Mouse (Mus musculus) liver, postnatal 0 days (tissue): ENCODE measurements around the gene Sorl1. TPM values are rescaled to one million over a fixed set of nuclear protein-coding genes. Genes with fewer than 3 reads are reported as not detected.

ENCODE experiments used
- ATAC-seq: fragments of 200-750 bp; cut with Nextera tagmentation; 2 replicates; pipeline ENCODE4 v1.8.0; 2017; ENCODE audit warnings: mild to moderate bottlenecking, moderate library complexity
- DNase-seq: peaks from one replicate; pipeline ENCODE4 v3.0.0-alpha.2; 2016
- H3K27ac ChIP-seq: fragments of 300-500 bp; sonication (generic); 2 replicates; pipeline ENCODE4 v1.5.1; 2014; ENCODE audit warnings: antibody characterized with exemption, moderate library complexity, mild to moderate bottlenecking, low read depth
- H3K27me3 ChIP-seq: fragments of 300-500 bp; sonication (generic); 2 replicates; pipeline ENCODE4 v1.6.1; 2014; ENCODE audit warnings: low read length, control low read depth, mixed read lengths; ENCODE audit not compliant: insufficient read depth
- H3K36me3 ChIP-seq: fragments of 300-500 bp; sonication (generic); replicated peaks from 2 replicates; pipeline ENCODE4 v1.6.1; 2014; ENCODE audit warnings: mild to moderate bottlenecking, control low read depth, low read length, moderate library complexity, mixed read lengths; ENCODE audit not compliant: insufficient read depth
- H3K4me1 ChIP-seq: fragments of 300-500 bp; sonication (generic); 2 replicates; pipeline ENCODE4 v1.6.1; 2014; ENCODE audit warnings: antibody characterized with exemption, mild to moderate bottlenecking, control low read depth; ENCODE audit not compliant: insufficient read depth
- H3K4me2 ChIP-seq: fragments of 300-500 bp; sonication (generic); 2 replicates; pipeline ENCODE4 v1.6.1; 2014; ENCODE audit warnings: low read depth, mild to moderate bottlenecking, low read length, moderate library complexity, mixed read lengths
- H3K4me3 ChIP-seq: fragments of 300-500 bp; sonication (generic); 2 replicates; pipeline ENCODE4 v1.5.1; 2014; ENCODE audit warnings: low read depth, low read length
- H3K9ac ChIP-seq: fragments of 300-500 bp; sonication (generic); replicated peaks from 2 replicates; pipeline ENCODE4 v1.6.1; 2014; ENCODE audit warnings: mild to moderate bottlenecking, moderate library complexity
- H3K9me3 ChIP-seq: fragments of 300-500 bp; sonication (generic); 2 replicates; pipeline ENCODE4 v1.6.1; 2016; ENCODE audit warnings: mild to moderate bottlenecking, control low read depth, low read length, mixed read lengths
- CTCF ChIP-seq: sonication (generic); IDR thresholded peaks from 2 replicates; pipeline ENCODE4 v1.5.1; 2016; ENCODE audit warnings: antibody characterized with exemption, low read depth
- EP300 ChIP-seq: IDR thresholded peaks from 2 replicates; pipeline ENCODE4 v1.6.1; 2016; ENCODE audit warnings: antibody characterized with exemption, low read depth, mild to moderate bottlenecking
- WGBS: fragments of 180-500 bp; shearing (Covaris S2); extraction: QIAGEN DNeasy Blood & Tissue Kit; methylation state at CpG from one replicate; pipeline ENCODE4 v1.1.7; 2014; ENCODE audit not compliant: insufficient replicate concordance; 5-methylcytosine and 5-hydroxymethylcytosine counted together
- polyA plus RNA-seq: library from polyadenylated mRNA; unstranded; fragments of >200 nt; fragmentation: Nextera tagmentation; extraction: Ambion mirVana; gene quantifications from 2 replicates; pipeline ENCODE4 v1.2.1, GENCODE M21; 2015

The Sorl1 gene
- polyA plus RNA-seq, 1 experiment from 2014 or later, result 3.0 TPM

DNA sequence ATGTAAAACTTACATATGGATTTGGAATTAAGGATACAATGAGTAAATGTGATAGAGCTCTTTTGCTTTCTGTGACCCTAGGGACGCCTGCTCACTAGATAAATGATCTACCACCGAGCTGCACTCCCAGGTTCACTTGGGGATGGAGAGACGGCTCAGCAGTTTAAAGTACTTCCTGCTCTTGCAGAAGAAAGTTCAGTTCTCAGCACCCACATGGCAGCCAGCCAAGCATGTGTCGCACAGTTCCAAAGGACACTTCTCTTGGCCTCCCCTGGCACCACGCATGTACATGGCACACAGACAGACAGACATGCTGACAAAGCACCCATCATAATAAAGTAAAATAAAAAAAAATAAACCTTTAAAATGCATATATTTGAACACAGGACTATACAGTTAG, 88.1 kb downstream of the Sorl1 start:
- DNase-seq (peak; percentile 53), ATAC-seq (peak; percentile 23; the same call in 1 of the 2 replicates)
- no peak overlapping the region for H3K9ac ChIP-seq
- no peak overlapping the region for H3K4me3 ChIP-seq
- H3K27ac ChIP-seq, result no peak overlapping the region
- no peaks in the 10 kb centered on the region for H3K9me3 ChIP-seq
- 34% methylated on average over 5 of the region's 5 CpGs for WGBS
- TF ChIP-seq EP300 (no peak), CTCF (no peak)
- H3K27me3 ChIP-seq, result no peaks in the 10 kb centered on the region
- peaks cover 3% of the 10 kb centered on the region for H3K4me1 ChIP-seq
- no peak overlapping the region for H3K4me2 ChIP-seq
- H3K36me3 ChIP-seq, result no peaks in the 10 kb centered on the region

- DNase-seq, result no peak
- no peak for ATAC-seq
- no peaks in the 10 kb centered on the region; the same call in 1 of the 2 replicates for H3K36me3 ChIP-seq
- no peaks in the 10 kb centered on the region for H3K9me3 ChIP-seq
- no peak for TF ChIP-seq EP300
- no peak for TF ChIP-seq CTCF
- no peaks in the 10 kb centered on the region for H3K27me3 ChIP-seq
- 78% methylated on average over 12 of the region's 12 CpGs for WGBS
- no peak overlapping the region for H3K4me3 ChIP-seq
- peaks cover 3% of the 10 kb centered on the region for H3K4me1 ChIP-seq
- no peak overlapping the region for H3K4me2 ChIP-seq
- H3K27ac ChIP-seq, result no peak overlapping the region
- H3K9ac ChIP-seq, result no peak overlapping the region
These were observed 88.8 kb downstream of the Sorl1 start for GRCm38 (mm10) chr9:42035213-42035765.

DNA sequence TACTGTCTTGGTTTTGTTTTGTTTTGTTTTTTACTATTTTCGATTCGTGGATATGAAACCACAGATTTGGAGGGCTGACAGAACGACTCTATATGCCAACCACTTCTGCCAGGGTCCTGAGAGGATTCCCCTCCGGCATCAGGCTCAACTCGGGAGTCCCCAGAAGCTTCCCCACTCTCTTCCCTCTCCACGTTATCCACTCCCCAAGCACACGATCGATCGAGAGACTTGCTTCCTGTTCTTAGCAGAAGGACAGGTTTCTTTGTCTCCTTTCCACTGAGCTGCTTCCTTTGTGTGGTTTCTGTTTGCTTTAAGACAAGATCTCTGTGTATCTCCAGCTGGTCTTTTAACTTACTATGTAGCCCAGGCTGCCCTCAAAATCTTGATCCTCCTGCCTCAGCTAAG, 90.0 kb downstream of the Sorl1 start:
- ATAC-seq (no peak), DNase-seq (no peak)
- Histone ChIP-seq H3K9me3 (no peaks in the 10 kb centered on the region), H3K27ac (no peak overlapping the region), H3K4me1 (peaks cover 3% of the 10 kb centered on the region), H3K4me3 (no peak overlapping the region), H3K9ac (no peak overlapping the region), H3K27me3 (no peaks in the 10 kb centered on the region), H3K4me2 (no peak overlapping the region), H3K36me3 (no peaks in the 10 kb centered on the region; the same call in 1 of the 2 replicates)
- WGBS, result 36% methylated on average over 9 of the region's 9 CpGs
- no peak for TF ChIP-seq CTCF
- no peak for TF ChIP-seq EP300

GRCm38 (mm10) chr9:42033291-42034115, 90.6 kb downstream of the Sorl1 start:
- no peak overlapping the region for H3K9ac ChIP-seq
- TF ChIP-seq EP300, result no peak
- no peak for TF ChIP-seq CTCF
- peaks cover 3% of the 10 kb centered on the region for H3K4me1 ChIP-seq
- no peaks in the 10 kb centered on the region; the same call in 1 of the 2 replicates for H3K36me3 ChIP-seq
- DNase-seq (no peak), ATAC-seq (no peak)
- H3K27me3 ChIP-seq, result no peaks in the 10 kb centered on the region
- H3K4me2 ChIP-seq, result no peak overlapping the region
- no peak overlapping the region for H3K27ac ChIP-seq
- no peaks in the 10 kb centered on the region for H3K9me3 ChIP-seq
- no peak overlapping the region for H3K4me3 ChIP-seq
- WGBS, result 62% methylated on average over 19 of the region's 19 CpGs

- Histone ChIP-seq H3K9me3 (no peaks in the 10 kb centered on the region), H3K27ac (no peak overlapping the region), H3K27me3 (no peaks in the 10 kb centered on the region), H3K36me3 (no peaks in the 10 kb centered on the region; the same call in 1 of the 2 replicates), H3K9ac (no peak overlapping the region), H3K4me3 (no peak overlapping the region), H3K4me1 (peaks cover 3% of the 10 kb centered on the region), H3K4me2 (no peak overlapping the region)
- TF ChIP-seq EP300 (no peak), CTCF (no peak)
- ATAC-seq (no peak), DNase-seq (no peak)
- 41% methylated on average over 9 of the region's 9 CpGs for WGBS
These were observed 91.7 kb downstream of the Sorl1 start for GRCm38 (mm10) chr9:42032419-42032818.

DNA sequence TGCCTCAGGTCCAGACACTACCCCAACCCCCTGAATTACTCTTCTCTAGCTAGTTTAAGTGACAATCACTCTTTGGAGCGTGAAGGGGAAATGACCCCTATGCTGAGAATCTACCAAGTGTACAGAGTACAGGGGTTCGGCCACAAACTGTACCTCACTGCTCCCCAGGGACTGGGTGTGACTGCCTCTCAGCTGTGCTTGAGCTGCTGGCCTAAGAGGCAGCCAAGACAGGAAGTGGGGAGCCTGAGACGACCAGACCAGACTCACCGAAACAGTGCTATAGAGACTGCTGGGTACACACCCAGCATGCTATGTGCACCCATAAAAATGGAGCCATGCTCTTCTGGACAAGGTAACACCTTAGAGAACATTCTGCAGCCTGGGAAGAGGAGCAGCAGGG, 95.3 kb downstream of the Sorl1 start:
- Histone ChIP-seq H3K9me3 (no peaks in the 10 kb centered on the region), H3K27ac (peak overlapping the region; percentile 34; the same call in 1 of the 2 replicates), H3K4me1 (no peaks in the 10 kb centered on the region), H3K4me3 (no peak overlapping the region), H3K4me2 (no peak overlapping the region), H3K9ac (no peak overlapping the region), H3K36me3 (no peaks in the 10 kb centered on the region; the same call in 1 of the 2 replicates), H3K27me3 (no peaks in the 10 kb centered on the region)
- TF ChIP-seq CTCF, result no peak
- no peak for TF ChIP-seq EP300
- DNase-seq (peak; percentile 61), ATAC-seq (peak; percentile 76)
- 41% methylated on average over 4 of the region's 4 CpGs for WGBS
